Mouse (Mus musculus) midbrain, embryonic 10.5 days (tissue): ENCODE data around the gene Rad51b. TPM values are rescaled to one million over a fixed set of nuclear protein-coding genes. Genes with fewer than 3 reads are reported as not detected.

ENCODE experiments used
- DNase-seq: peaks from one replicate; pipeline ENCODE4 v3.0.0-alpha.2; 2017; ENCODE audit warnings: low spot score
- H3K27ac ChIP-seq: fragments of 300-500 bp; sonication (generic); replicated peaks from 2 replicates; pipeline ENCODE4 v1.5.1; 2016; ENCODE audit warnings: mild to moderate bottlenecking
- H3K27me3 ChIP-seq: fragments of 300-500 bp; sonication (generic); 2 replicates; pipeline ENCODE4 v1.6.1; 2016; ENCODE audit warnings: low read depth, mild to moderate bottlenecking; ENCODE audit not compliant: poor library complexity, severe bottlenecking
- H3K36me3 ChIP-seq: fragments of 300-500 bp; sonication (generic); 2 replicates; pipeline ENCODE4 v1.6.1; 2016; ENCODE audit warnings: mild to moderate bottlenecking, moderate library complexity
- H3K4me1 ChIP-seq: fragments of 300-500 bp; sonication (generic); 2 replicates; pipeline ENCODE4 v1.6.1; 2016
- H3K4me3 ChIP-seq: fragments of 300-500 bp; sonication (generic); 2 replicates; pipeline ENCODE4 v1.5.1; 2016; ENCODE audit warnings: mild to moderate bottlenecking, moderate library complexity
- H3K9me3 ChIP-seq: fragments of 300-500 bp; sonication (generic); replicated peaks from 2 replicates; pipeline ENCODE4 v1.6.1; 2016; ENCODE audit warnings: mild to moderate bottlenecking
- WGBS: fragments of 180-500 bp; shearing (Covaris S2); methylation state at CpG from one replicate; pipeline ENCODE4 v1.1.7; 2016; 5-methylcytosine and 5-hydroxymethylcytosine counted together
- polyA plus RNA-seq: library from polyadenylated mRNA; unstranded; fragments of >200 nt; fragmentation: Nextera tagmentation; extraction: Ambion mirVana; gene quantifications from 2 replicates; pipeline ENCODE4 v1.2.1, GENCODE M21; 2016

Rad51b gene
- polyA plus RNA-seq, 1 experiment from 2014 or later: 7.8 TPM

- Histone ChIP-seq H3K4me3 (no peak overlapping the region), H3K27me3 (0 out of 2 replicates have a peak, but pooled peaks cover under 1% of the 10 kb centered on the region), H3K36me3 (no peaks in the 10 kb centered on the region), H3K27ac (0 out of 2 replicates have a peak overlapping the region, but pooled peaks have one; percentile 38), H3K4me1 (peaks cover 11% of the 10 kb centered on the region), H3K9me3 (peaks cover 3% of the 10 kb centered on the region; the same call in 1 of the 2 replicates)
- peak; percentile 43 for DNase-seq
- WGBS: 66% methylated on average over 1 of the region's 1 CpGs
Observed at GRCm38 (mm10) chr12:79362219-79362618, 65.1 kb downstream of the Rad51b start.

GRCm38 (mm10) chr12:79364284-79364683 lies 67.2 kb downstream of the Rad51b start:
- no peak for DNase-seq
- 0 out of 2 replicates have a peak, but pooled peaks cover 4% of the 10 kb centered on the region for H3K4me1 ChIP-seq
- no peak overlapping the region for H3K27ac ChIP-seq
- no peak overlapping the region for H3K4me3 ChIP-seq
- H3K27me3 ChIP-seq: no peaks in the 10 kb centered on the region
- 94% methylated on average over 2 of the region's 2 CpGs for WGBS
- peaks cover 3% of the 10 kb centered on the region; the same call in 1 of the 2 replicates for H3K9me3 ChIP-seq
- H3K36me3 ChIP-seq: no peaks in the 10 kb centered on the region

- Histone ChIP-seq H3K27me3 (no peaks in the 10 kb centered on the region), H3K36me3 (no peaks in the 10 kb centered on the region), H3K27ac (no peak overlapping the region), H3K4me1 (no peaks in the 10 kb centered on the region), H3K4me3 (no peak overlapping the region), H3K9me3 (peaks cover 3% of the 10 kb centered on the region; the same call in 1 of the 2 replicates)
- 95% methylated on average over 3 of the region's 3 CpGs for WGBS
- DNase-seq: no peak
Observed at GRCm38 (mm10) chr12:79368818-79369217, 71.7 kb downstream of the Rad51b start.

GRCm38 (mm10) chr12:79369512-79370165 lies 72.6 kb downstream of the Rad51b start:
- 78% methylated on average over 7 of the region's 7 CpGs for WGBS
- Histone ChIP-seq H3K4me1 (no peaks in the 10 kb centered on the region), H3K27me3 (no peaks in the 10 kb centered on the region), H3K4me3 (no peak overlapping the region), H3K9me3 (peaks cover 3% of the 10 kb centered on the region; the same call in 1 of the 2 replicates), H3K36me3 (no peaks in the 10 kb centered on the region), H3K27ac (no peak overlapping the region)
- no peak for DNase-seq

- DNase-seq: no peak
- Histone ChIP-seq H3K36me3 (no peaks in the 10 kb centered on the region), H3K4me3 (no peak overlapping the region), H3K27me3 (no peaks in the 10 kb centered on the region), H3K4me1 (no peaks in the 10 kb centered on the region), H3K9me3 (no peaks in the 10 kb centered on the region), H3K27ac (no peak overlapping the region)
- 90% methylated on average over 5 of the region's 5 CpGs for WGBS
Observed at GRCm38 (mm10) chr12:79372697-79373096, 75.6 kb downstream of the Rad51b start.

GRCm38 (mm10) chr12:79377378-79377777 lies 80.3 kb downstream of the Rad51b start:
- 77% methylated on average over 1 of the region's 1 CpGs for WGBS
- H3K27me3 ChIP-seq: no peaks in the 10 kb centered on the region
- H3K9me3 ChIP-seq: no peaks in the 10 kb centered on the region
- H3K4me3 ChIP-seq: no peak overlapping the region
- no peaks in the 10 kb centered on the region for H3K36me3 ChIP-seq
- no peak for DNase-seq
- H3K4me1 ChIP-seq: peaks cover 11% of the 10 kb centered on the region
- H3K27ac ChIP-seq: no peak overlapping the region

- Histone ChIP-seq H3K27me3 (no peaks in the 10 kb centered on the region), H3K36me3 (no peaks in the 10 kb centered on the region), H3K9me3 (no peaks in the 10 kb centered on the region), H3K4me1 (peaks cover 16% of the 10 kb centered on the region), H3K4me3 (no peak overlapping the region), H3K27ac (no peak overlapping the region)
- WGBS: 69% methylated on average over 4 of the region's 4 CpGs
- no peak for DNase-seq
Observed at GRCm38 (mm10) chr12:79377861-79378260, 80.8 kb downstream of the Rad51b start.

- no peaks in the 10 kb centered on the region for H3K9me3 ChIP-seq
- no peak overlapping the region for H3K4me3 ChIP-seq
- WGBS: 86% methylated on average over 1 of the region's 1 CpGs
- H3K27me3 ChIP-seq: no peaks in the 10 kb centered on the region
- no peaks in the 10 kb centered on the region for H3K36me3 ChIP-seq
- peaks cover 33% of the 10 kb centered on the region for H3K4me1 ChIP-seq
- no peak overlapping the region for H3K27ac ChIP-seq
- DNase-seq: no peak
Observed at GRCm38 (mm10) chr12:79380190-79380589, 83.1 kb downstream of the Rad51b start.

- WGBS: 84% methylated on average over 3 of the region's 3 CpGs
- Histone ChIP-seq H3K27me3 (no peaks in the 10 kb centered on the region), H3K36me3 (no peaks in the 10 kb centered on the region), H3K4me3 (no peak overlapping the region), H3K9me3 (no peaks in the 10 kb centered on the region), H3K4me1 (peaks cover 33% of the 10 kb centered on the region), H3K27ac (no peak overlapping the region)
- no peak for DNase-seq
Observed at GRCm38 (mm10) chr12:79381489-79381888, 84.4 kb downstream of the Rad51b start.

- DNase-seq: no peak
- Histone ChIP-seq H3K9me3 (no peaks in the 10 kb centered on the region), H3K27ac (no peak overlapping the region), H3K4me1 (peaks cover 33% of the 10 kb centered on the region), H3K27me3 (no peaks in the 10 kb centered on the region), H3K36me3 (no peaks in the 10 kb centered on the region), H3K4me3 (no peak overlapping the region)
- 40% methylated on average over 2 of the region's 2 CpGs for WGBS
Observed at GRCm38 (mm10) chr12:79382416-79382815, 85.3 kb downstream of the Rad51b start.

GRCm38 (mm10) chr12:79383583-79383982 lies 86.5 kb downstream of the Rad51b start:
- no peak overlapping the region for H3K27ac ChIP-seq
- H3K4me3 ChIP-seq: no peak overlapping the region
- DNase-seq: no peak
- H3K27me3 ChIP-seq: no peaks in the 10 kb centered on the region
- H3K4me1 ChIP-seq: peaks cover 33% of the 10 kb centered on the region
- no peaks in the 10 kb centered on the region for H3K36me3 ChIP-seq
- no peaks in the 10 kb centered on the region for H3K9me3 ChIP-seq
- 43% methylated on average over 3 of the region's 3 CpGs for WGBS

- H3K4me1 ChIP-seq: peaks cover 36% of the 10 kb centered on the region
- H3K27me3 ChIP-seq: no peaks in the 10 kb centered on the region
- H3K9me3 ChIP-seq: no peaks in the 10 kb centered on the region
- 75% methylated on average over 9 of the region's 9 CpGs for WGBS
- no peak overlapping the region for H3K27ac ChIP-seq
- no peaks in the 10 kb centered on the region for H3K36me3 ChIP-seq
- DNase-seq: no peak
- H3K4me3 ChIP-seq: no peak overlapping the region
Observed at GRCm38 (mm10) chr12:79384787-79385186, 87.7 kb downstream of the Rad51b start.

- Histone ChIP-seq H3K4me3 (no peak overlapping the region), H3K4me1 (peaks cover 40% of the 10 kb centered on the region), H3K27me3 (no peaks in the 10 kb centered on the region), H3K36me3 (no peaks in the 10 kb centered on the region), H3K9me3 (no peaks in the 10 kb centered on the region), H3K27ac (no peak overlapping the region)
- WGBS: 88% methylated on average over 5 of the region's 5 CpGs
- DNase-seq: no peak
Observed at GRCm38 (mm10) chr12:79385199-79385598, 88.1 kb downstream of the Rad51b start.
